ENCODE assay signal across 8 mouse cellular contexts in the genomic region with DNA sequence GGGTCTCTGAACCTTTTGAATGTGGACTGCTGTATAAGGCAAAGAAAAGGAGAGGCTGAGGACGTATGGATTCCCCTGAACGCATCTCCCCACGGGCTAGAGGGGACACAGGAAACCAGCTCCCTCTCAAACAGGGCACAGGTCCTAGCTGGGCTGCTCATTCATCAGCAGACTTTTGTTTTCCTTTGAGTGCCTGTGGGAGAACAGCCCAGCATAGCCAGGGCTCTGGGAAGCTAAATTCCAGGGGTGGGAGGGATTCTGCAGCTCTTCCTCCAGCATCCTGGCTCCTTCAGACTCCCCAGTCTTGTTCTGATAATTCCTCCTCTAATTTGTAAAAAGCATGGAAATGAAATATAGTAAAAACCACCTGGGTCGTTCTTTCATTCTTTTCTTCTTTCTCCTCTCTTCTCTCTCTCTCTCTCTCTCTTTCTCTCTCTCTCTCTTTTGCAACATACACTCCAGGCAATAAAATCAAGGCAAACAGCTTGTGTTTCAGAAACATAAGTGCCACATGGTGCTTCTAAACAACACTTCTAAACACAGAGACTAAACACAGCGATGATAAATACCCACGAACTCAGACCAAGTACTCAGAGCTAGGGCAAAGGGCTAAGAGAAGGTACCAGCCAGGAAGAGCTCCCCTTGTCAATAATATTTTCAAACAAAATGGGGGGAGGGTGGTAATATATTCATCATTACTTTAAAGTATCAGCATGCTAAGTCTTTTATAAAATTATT.
DNase-seq lines count a peak whose midpoint lies in the region; ATAC-seq and TF ChIP-seq lines count a peak whose summit lies in the region.

No protein-coding gene starts in this region.

- DNase-seq in lung, adult 2 months = no peak
- DNase-seq in forelimb bud, embryonic 11.5 days (ENCODE audit: low read depth, low spot score) = peak; percentile 64
- peak; percentile 48 for DNase-seq in neural tube, embryonic 11.5 days (ENCODE audit: low spot score)
- DNase-seq in layer of hippocampus, postnatal 14 days (ENCODE audit: low spot score in 2 of 2) = no peak

- H3K27me3 ChIP-seq in lung, embryonic 15.5 days = no peaks in the 10 kb centered on the region
- no peaks in the 10 kb centered on the region for H3K27me3 ChIP-seq in kidney, embryonic 15.5 days
- H3K27me3 ChIP-seq in neural tube, embryonic 11.5 days (ENCODE audit: control insufficient read depth, insufficient read depth, low read length) = no peaks in the 10 kb centered on the region

- H3K27ac ChIP-seq in lung, embryonic 15.5 days = peak overlapping the region; percentile 55
- peak overlapping the region; percentile 76 for H3K27ac ChIP-seq in kidney, embryonic 15.5 days
- H3K27ac ChIP-seq in neural tube, embryonic 11.5 days (ENCODE audit: low read depth, low read length) = 0 out of 2 replicates have a peak overlapping the region, but pooled peaks have one; percentile 27

- no peaks in the 10 kb centered on the region for H3K36me3 ChIP-seq in lung, embryonic 15.5 days
- H3K36me3 ChIP-seq in kidney, embryonic 15.5 days = no peaks in the 10 kb centered on the region
- H3K36me3 ChIP-seq in neural tube, embryonic 11.5 days (ENCODE audit: control insufficient read depth, insufficient read depth, low read length) = peaks cover 2% of the 10 kb centered on the region; the same call in 1 of the 2 replicates

- H3K9me3 ChIP-seq in lung, embryonic 15.5 days = no peaks in the 10 kb centered on the region
- no peaks in the 10 kb centered on the region for H3K9me3 ChIP-seq in kidney, embryonic 15.5 days (replicated peaks)
- H3K9me3 ChIP-seq in neural tube, embryonic 11.5 days (ENCODE audit: control insufficient read depth, low read length) = no peaks in the 10 kb centered on the region

- TF ChIP-seq CTCF in lung, adult 2 months (IDR thresholded peaks at IDR 0.05; ENCODE audit: insufficient read depth, low read length) = no peak

- H3K9ac ChIP-seq in lung, embryonic 15.5 days = no peak overlapping the region
- no peak overlapping the region for H3K9ac ChIP-seq in kidney, embryonic 15.5 days
- H3K9ac ChIP-seq in neural tube, embryonic 11.5 days (ENCODE audit: low read length) = peak overlapping the region; percentile 14; the same call in 1 of the 2 replicates

- H3K4me1 ChIP-seq in lung, embryonic 15.5 days = peaks cover 21% of the 10 kb centered on the region
- H3K4me1 ChIP-seq in lung, adult 2 months (ENCODE audit: control insufficient read depth, insufficient read depth, low read length) = peaks cover 4% of the 10 kb centered on the region
- peaks cover 57% of the 10 kb centered on the region for H3K4me1 ChIP-seq in kidney, embryonic 15.5 days
- peaks cover 20% of the 10 kb centered on the region for H3K4me1 ChIP-seq in neural tube, embryonic 11.5 days (ENCODE audit: control insufficient read depth, insufficient read depth, low read length)

- peak; percentile 92 for ATAC-seq in lung, embryonic 15.5 days (ENCODE audit: borderline replicate concordance, extremely low read depth, low FRiP score, low TSS enrichment)
- peak; percentile 94 for ATAC-seq in kidney, embryonic 15.5 days (replicated peaks; ENCODE audit: low FRiP score)
- ATAC-seq in neural tube, embryonic 11.5 days (ENCODE audit: insufficient read depth, low FRiP score, low TSS enrichment) = peak; percentile 68; the same call in 1 of the 2 replicates
- no peak for ATAC-seq in megakaryocyte, adult 5-6 weeks (ENCODE audit: poor library complexity, severe bottlenecking)
- no peak for ATAC-seq in erythroid progenitor cell, adult 5-6 weeks (replicated peaks; ENCODE audit: low FRiP score, poor library complexity, severe bottlenecking)

- no peak overlapping the region for H3K4me2 ChIP-seq in lung, embryonic 15.5 days
- peak overlapping the region; percentile 20; the same call in 1 of the 2 replicates for H3K4me2 ChIP-seq in kidney, embryonic 15.5 days
- H3K4me2 ChIP-seq in neural tube, embryonic 11.5 days (ENCODE audit: low read depth) = no peak overlapping the region; the same call in 1 of the 2 replicates

- no peak overlapping the region for H3K4me3 ChIP-seq in lung, embryonic 15.5 days
- no peak overlapping the region for H3K4me3 ChIP-seq in lung, adult 2 months (replicated peaks; ENCODE audit: extremely low read depth, low read depth, low read length)
- no peak overlapping the region for H3K4me3 ChIP-seq in kidney, embryonic 15.5 days (replicated peaks)
- H3K4me3 ChIP-seq in neural tube, embryonic 11.5 days (ENCODE audit: low read depth, low read length) = no peak overlapping the region

- TF ChIP-seq POLR2A in lung, adult 2 months (IDR thresholded peaks at IDR 0.05; ENCODE audit: borderline replicate concordance, extremely low read depth, low read depth, low read length) = no peak

- WGBS in lung, embryonic 15.5 days = 9% methylated on average over 6 of the region's 6 CpGs
- WGBS in lung, adult 2 months = 23% methylated on average over 6 of the region's 6 CpGs
- 13% methylated on average over 6 of the region's 6 CpGs for WGBS in kidney, embryonic 15.5 days
- WGBS in neural tube, embryonic 11.5 days = 14% methylated on average over 6 of the region's 6 CpGs

Comparison
In these comparisons a context has a peak if more than half of its experiments do, and no peak if none do; other contexts are left out.
1. ATAC-seq: peak in lung, embryonic 15.5 days (single experiment), kidney, embryonic 15.5 days (single experiment) and neural tube, embryonic 11.5 days (single experiment); none in megakaryocyte, adult 5-6 weeks (single experiment) and erythroid progenitor cell, adult 5-6 weeks (single experiment).
2. DNase-seq: peak in forelimb bud, embryonic 11.5 days (single experiment) and neural tube, embryonic 11.5 days (single experiment); none in lung, adult 2 months (single experiment) and layer of hippocampus, postnatal 14 days (0 of 2).
3. Peak in every context shown above with its lines, with median percentiles within 50 percentile points of each other: H3K27ac ChIP-seq.